Mouse (Mus musculus): ENCODE results near the gene Krt16. TPM values are rescaled to one million over a fixed set of nuclear protein-coding genes. Genes with fewer than 3 reads are reported as not detected.
A peak's percentile ranks its signal among the peaks of the same experiment; 100 is the strongest.
"Not testable (repeated sequence)": the region's sequence is repeated elsewhere in the genome, so short reads cannot be mapped to it uniquely, and the experiment has no call there.

Krt16 gene
- polyA plus RNA-seq, 1 experiment from 2014 or later, result 2.5 TPM

- DNase-seq (ENCODE audit: low spot score), result no peak
Measured at GRCm38 (mm10) chr11:100257967-100258366, 9.3 kb upstream of the Krt16 start.

- DNase-seq (ENCODE audit: low spot score), result no peak
Measured at GRCm38 (mm10) chr11:100255514-100255913, 6.8 kb upstream of the Krt16 start.

GRCm38 (mm10) chr11:100254360-100255090, 5.8 kb upstream of the Krt16 start:
- no peak for DNase-seq (ENCODE audit: low spot score)

- not testable (repeated sequence) for DNase-seq (ENCODE audit: low spot score)
Measured at GRCm38 (mm10) chr11:100246471-100246870, 2.2 kb downstream of the Krt16 start.

- not testable (repeated sequence) for DNase-seq (ENCODE audit: low spot score)
Measured at GRCm38 (mm10) chr11:100240272-100240671, 8.4 kb downstream of the Krt16 start.

- no peak for DNase-seq (ENCODE audit: low spot score)
Measured at GRCm38 (mm10) chr11:100221741-100222140, 27.0 kb downstream of the Krt16 start.

- no peak for DNase-seq (ENCODE audit: low spot score)
Measured at GRCm38 (mm10) chr11:100219304-100219703, 29.4 kb downstream of the Krt16 start.

- DNase-seq (ENCODE audit: low spot score), result no peak
Measured at GRCm38 (mm10) chr11:100208542-100208941, 40.2 kb downstream of the Krt16 start.

GRCm38 (mm10) chr11:100207498-100207897, 41.2 kb downstream of the Krt16 start, which contains the start of gene Krt14:
TSS of gene Krt14 (minus strand) at chr11:100207548.
- no peak for DNase-seq (ENCODE audit: low spot score)

- DNase-seq (ENCODE audit: low spot score), result peak; percentile 2
Measured at GRCm38 (mm10) chr11:100203448-100203847, 45.3 kb downstream of the Krt16 start.

- DNase-seq (ENCODE audit: low spot score), result no peak
Measured at GRCm38 (mm10) chr11:100202906-100203305, 45.8 kb downstream of the Krt16 start.

GRCm38 (mm10) chr11:100200104-100200820, 48.4 kb downstream of the Krt16 start:
- DNase-seq (ENCODE audit: low spot score), result peak; percentile 20

GRCm38 (mm10) chr11:100198666-100199065, 50.0 kb downstream of the Krt16 start:
- DNase-seq (ENCODE audit: low spot score), result no peak

Other genes with a start within 250 kb of the Krt16 start
- 0.10 and 0.29 TPM in 2 replicates for gene Krt33a, start 232.7 kb downstream of the Krt16 start, polyA plus RNA-seq (2015; fragmentation: Nextera tagmentation; extraction: Ambion mirVana)
- 0.26 and 0.30 TPM in 2 replicates for gene Krt33b, start 219.0 kb downstream of the Krt16 start, polyA plus RNA-seq (2015; fragmentation: Nextera tagmentation; extraction: Ambion mirVana)
- 0.10 TPM in 1 of 2 replicates, not detected in the other for gene Krt34, start 207.3 kb downstream of the Krt16 start, polyA plus RNA-seq (2015; fragmentation: Nextera tagmentation; extraction: Ambion mirVana)
- 0.12 and 0.14 TPM in 2 replicates for gene Krt31, start 198.4 kb downstream of the Krt16 start, polyA plus RNA-seq (2015; fragmentation: Nextera tagmentation; extraction: Ambion mirVana)
- gene Krt32, start 160.7 kb downstream of the Krt16 start, polyA plus RNA-seq (2015; fragmentation: Nextera tagmentation; extraction: Ambion mirVana), result 0.13 and 0.18 TPM in 2 replicates
- gene Krt35, start 152.7 kb downstream of the Krt16 start, polyA plus RNA-seq (2015; fragmentation: Nextera tagmentation; extraction: Ambion mirVana), result 0.06 and 0.16 TPM in 2 replicates
- gene Krt36, start 143.3 kb downstream of the Krt16 start, polyA plus RNA-seq (2015; fragmentation: Nextera tagmentation; extraction: Ambion mirVana), result 0.24 and 0.29 TPM in 2 replicates
- gene Krt13, start 127.3 kb downstream of the Krt16 start, polyA plus RNA-seq (2015; fragmentation: Nextera tagmentation; extraction: Ambion mirVana), result 0.66 and 18.2 TPM in 2 replicates
- 5.2 and 35.5 TPM in 2 replicates for gene Krt15, start 113.0 kb downstream of the Krt16 start, polyA plus RNA-seq (2015; fragmentation: Nextera tagmentation; extraction: Ambion mirVana)
- 10.2 and 19.1 TPM in 2 replicates for gene Krt19, start 100.2 kb downstream of the Krt16 start, polyA plus RNA-seq (2015; fragmentation: Nextera tagmentation; extraction: Ambion mirVana)
- 0.08 and 0.10 TPM in 2 replicates for gene Krt9, start 55.7 kb downstream of the Krt16 start, polyA plus RNA-seq (2015; fragmentation: Nextera tagmentation; extraction: Ambion mirVana)
- 40.8 and 47.9 TPM in 2 replicates for gene Krt14, start 41.4 kb downstream of the Krt16 start, polyA plus RNA-seq (2015; fragmentation: Nextera tagmentation; extraction: Ambion mirVana)
- 436 and 450 TPM in 2 replicates for gene Krt17, start 12.1 kb upstream of the Krt16 start, polyA plus RNA-seq (2015; fragmentation: Nextera tagmentation; extraction: Ambion mirVana)
- 0.35 and 0.46 TPM in 2 replicates for gene Krt42, start 21.0 kb upstream of the Krt16 start, polyA plus RNA-seq (2015; fragmentation: Nextera tagmentation; extraction: Ambion mirVana)
- gene Eif1, start 71.0 kb upstream of the Krt16 start, polyA plus RNA-seq (2015; fragmentation: Nextera tagmentation; extraction: Ambion mirVana), result 2,060 and 2,248 TPM in 2 replicates
- 1.9 and 2.1 TPM in 2 replicates for gene Gast, start 85.5 kb upstream of the Krt16 start, polyA plus RNA-seq (2015; fragmentation: Nextera tagmentation; extraction: Ambion mirVana)
- gene Hap1, start 107.2 kb upstream of the Krt16 start, polyA plus RNA-seq (2015; fragmentation: Nextera tagmentation; extraction: Ambion mirVana), result 1.7 and 2.0 TPM in 2 replicates
- 94.2 and 95.3 TPM in 2 replicates for gene Jup, start 148.9 kb upstream of the Krt16 start, polyA plus RNA-seq (2015; fragmentation: Nextera tagmentation; extraction: Ambion mirVana)
- gene P3h4, start 165.9 kb upstream of the Krt16 start, polyA plus RNA-seq (2015; fragmentation: Nextera tagmentation; extraction: Ambion mirVana), result 14.8 and 15.3 TPM in 2 replicates
- 12.2 and 16.4 TPM in 2 replicates for gene Fkbp10, start 166.8 kb upstream of the Krt16 start, polyA plus RNA-seq (2015; fragmentation: Nextera tagmentation; extraction: Ambion mirVana)
- 147 TPM in 2 replicates for gene Nt5c3b, start 192.9 kb upstream of the Krt16 start, polyA plus RNA-seq (2015; fragmentation: Nextera tagmentation; extraction: Ambion mirVana)
- 0.39 and 0.55 TPM in 2 replicates for gene Klhl10, start 193.0 kb upstream of the Krt16 start, polyA plus RNA-seq (2015; fragmentation: Nextera tagmentation; extraction: Ambion mirVana)
- 5.3 and 5.4 TPM in 2 replicates for gene Klhl11, start 223.8 kb upstream of the Krt16 start, polyA plus RNA-seq (2015; fragmentation: Nextera tagmentation; extraction: Ambion mirVana)